Mouse (Mus musculus): ENCODE measurements at regions not wholly inside any gene's neighbourhood (a gene's known extent, or its start where the extent isn't known, plus 50 kb on each side); places are given as distances from the start of the nearest gene placed in this dataset.

DNA sequence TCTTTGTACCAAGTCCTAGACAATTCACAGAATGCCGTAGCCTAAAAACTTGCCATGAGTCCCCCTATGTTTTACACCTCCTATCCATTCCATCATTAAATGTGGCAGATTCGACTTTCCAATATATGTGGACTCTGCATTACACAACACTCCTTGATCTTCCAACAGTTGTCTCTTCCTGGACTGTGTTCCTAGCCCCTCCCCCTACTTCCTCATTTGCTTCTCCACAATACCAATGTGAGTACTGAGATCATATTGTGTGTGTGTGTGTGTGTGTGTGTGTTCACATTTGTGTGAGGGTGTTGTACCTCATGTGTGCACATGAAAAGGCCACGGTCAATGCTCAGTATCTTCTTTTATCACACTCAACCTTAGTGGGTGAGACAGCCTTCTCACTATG lies 144.5 kb upstream of the Klf6 start:
- no peak for DNase-seq (ENCODE audit: low spot score)

DNA sequence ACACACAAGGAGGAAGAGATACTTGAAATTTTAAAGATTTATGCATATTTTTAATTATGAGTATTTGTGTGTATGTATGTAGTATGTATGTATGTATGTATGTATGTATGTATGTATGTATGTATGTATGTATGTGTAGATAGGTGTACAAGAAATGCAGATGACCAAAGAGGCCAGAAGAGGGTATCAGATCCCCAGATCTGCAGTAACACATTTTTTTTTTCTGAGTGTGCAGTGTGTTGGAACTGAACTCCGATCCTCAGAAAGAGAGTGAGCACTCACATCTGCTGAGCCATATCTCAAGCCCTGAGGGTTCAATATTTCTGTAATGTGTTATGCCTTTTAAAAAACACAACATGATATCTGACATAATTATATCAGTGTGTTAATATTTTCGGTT lies 138.0 kb upstream of the Klf6 start:
- DNase-seq (ENCODE audit: low spot score), result no peak

- no peak for DNase-seq (ENCODE audit: low spot score)
Measured at GRCm38 (mm10) chr13:5724364-5724763, 136.9 kb upstream of the Klf6 start.

DNA sequence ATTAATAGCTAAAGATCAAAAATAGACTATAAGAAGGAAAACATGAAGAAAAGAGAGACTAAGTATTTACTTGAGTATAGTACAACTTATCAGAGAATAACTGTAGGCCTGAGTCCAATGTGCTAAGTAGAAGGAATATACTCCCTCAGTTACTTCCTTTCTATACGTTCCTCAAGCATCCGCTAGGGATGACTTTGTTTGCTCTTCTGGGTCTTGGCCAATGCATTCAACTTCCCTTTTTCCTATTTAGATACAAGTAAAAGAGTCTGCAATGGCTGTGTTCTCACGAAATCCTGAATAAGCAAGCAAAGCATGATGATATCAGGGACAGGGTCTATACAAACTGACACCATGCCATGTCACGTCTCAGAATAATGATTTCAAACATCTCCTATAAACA lies 135.3 kb upstream of the Klf6 start:
- no peak for DNase-seq (ENCODE audit: low spot score)

DNA sequence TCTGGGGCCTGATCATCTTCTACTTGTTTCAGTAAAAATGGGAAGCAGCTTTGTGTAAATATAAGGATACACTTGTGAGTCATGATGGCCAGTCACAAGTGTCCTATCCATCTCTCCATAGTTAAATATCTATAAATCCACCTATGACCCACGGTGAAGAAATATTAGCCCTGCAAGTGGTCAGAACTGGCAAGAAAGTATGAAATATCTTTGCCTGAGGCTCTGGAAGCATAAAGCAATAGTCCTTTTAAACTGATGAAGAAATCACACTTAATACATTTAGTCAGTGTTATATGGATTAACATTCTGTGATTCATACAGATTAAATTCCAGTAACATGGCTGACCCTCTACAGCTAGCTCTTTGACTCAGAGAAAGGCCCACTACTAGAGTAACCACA lies 134.8 kb upstream of the Klf6 start:
- DNase-seq (ENCODE audit: low spot score), result no peak

GRCm38 (mm10) chr13:5728172-5728571 lies 133.1 kb upstream of the Klf6 start:
- DNase-seq (ENCODE audit: low spot score), result no peak

DNA sequence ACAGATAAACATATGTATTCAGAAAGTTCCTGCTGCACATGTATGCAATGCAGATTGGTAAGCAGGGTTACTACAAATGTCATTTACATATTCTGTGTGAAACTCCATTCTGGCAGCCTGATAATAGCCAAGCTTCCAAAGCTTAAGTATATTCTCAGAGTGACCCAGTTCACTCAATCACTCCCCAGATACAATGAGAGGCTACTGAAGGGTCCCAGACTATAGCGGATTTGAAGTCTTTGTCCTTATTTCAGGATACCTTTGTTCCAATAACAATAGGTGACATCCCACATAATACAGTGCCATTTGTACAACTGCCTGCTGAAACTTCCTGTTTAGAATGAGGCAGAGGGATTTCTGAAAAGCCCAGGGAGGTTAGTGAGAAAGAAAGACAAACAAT lies 132.5 kb upstream of the Klf6 start:
- no peak for DNase-seq (ENCODE audit: low spot score)

DNA sequence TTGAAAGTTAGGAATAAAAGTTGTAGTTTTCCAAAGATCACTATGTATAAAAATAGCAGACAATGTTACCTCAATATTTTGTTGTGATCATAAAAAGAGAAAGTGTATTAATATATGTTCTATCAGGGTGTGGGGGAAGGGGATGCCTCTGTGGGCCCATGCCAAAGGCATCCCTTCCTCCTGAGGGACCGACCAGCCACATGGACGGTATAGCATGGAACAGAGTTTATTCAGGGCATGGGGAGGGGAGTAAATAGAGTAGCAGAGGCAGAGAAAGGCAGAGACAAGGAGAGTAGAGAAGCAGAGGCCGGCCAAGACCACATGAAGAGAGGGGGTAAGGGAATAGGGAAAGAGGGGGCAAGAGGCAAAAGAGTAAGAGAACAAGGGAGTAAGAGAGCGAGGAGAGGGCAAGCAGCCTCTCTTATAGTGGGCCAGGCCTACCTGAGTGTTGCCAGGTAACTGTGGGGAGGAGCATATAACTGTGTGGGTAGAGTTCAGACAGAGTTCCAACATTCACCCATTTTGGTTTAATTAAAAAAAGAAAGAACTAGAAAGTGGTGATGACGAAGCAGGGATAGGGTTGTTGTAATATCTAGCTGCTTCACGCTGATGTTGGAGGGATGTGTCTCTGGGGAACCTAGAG lies 131.7 kb upstream of the Klf6 start:
- DNase-seq (ENCODE audit: low spot score), result no peak

GRCm38 (mm10) chr13:5732206-5732605 lies 129.1 kb upstream of the Klf6 start:
- DNase-seq (ENCODE audit: low spot score), result no peak

DNA sequence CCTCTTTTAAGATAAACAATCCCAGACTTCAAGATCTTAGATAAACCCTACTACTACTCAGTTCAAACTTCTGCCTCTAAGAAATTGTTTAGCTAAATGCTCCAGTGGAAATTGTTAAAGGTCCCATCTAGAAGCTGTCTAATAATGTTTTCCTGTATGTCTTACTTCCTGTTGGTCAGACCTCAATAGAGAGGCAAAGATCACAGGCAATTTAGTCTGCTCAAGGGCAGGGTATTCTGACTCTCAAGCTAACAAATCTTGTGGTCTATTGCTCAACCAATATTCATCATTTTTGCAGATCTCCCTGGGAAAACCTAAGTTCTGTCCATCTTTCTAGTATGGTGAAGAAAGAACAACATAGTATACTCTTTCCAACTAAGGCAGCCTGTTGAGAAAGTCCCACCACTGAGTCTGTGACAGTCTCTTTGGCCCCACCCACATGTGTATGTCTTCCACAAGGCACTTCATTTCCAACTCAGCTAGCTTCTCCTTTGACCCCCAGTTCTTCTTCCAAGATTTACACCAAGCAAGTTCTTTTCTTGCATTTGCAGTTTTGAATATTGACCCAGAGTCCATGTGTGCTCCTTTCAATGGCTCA lies 126.2 kb upstream of the Klf6 start:
- no peak for DNase-seq (ENCODE audit: low spot score)

GRCm38 (mm10) chr13:5736472-5736871 lies 124.8 kb upstream of the Klf6 start:
- DNase-seq (ENCODE audit: low spot score), result no peak

- no peak for DNase-seq (ENCODE audit: low spot score)
Measured at GRCm38 (mm10) chr13:5737214-5737613, 124.1 kb upstream of the Klf6 start.

DNA sequence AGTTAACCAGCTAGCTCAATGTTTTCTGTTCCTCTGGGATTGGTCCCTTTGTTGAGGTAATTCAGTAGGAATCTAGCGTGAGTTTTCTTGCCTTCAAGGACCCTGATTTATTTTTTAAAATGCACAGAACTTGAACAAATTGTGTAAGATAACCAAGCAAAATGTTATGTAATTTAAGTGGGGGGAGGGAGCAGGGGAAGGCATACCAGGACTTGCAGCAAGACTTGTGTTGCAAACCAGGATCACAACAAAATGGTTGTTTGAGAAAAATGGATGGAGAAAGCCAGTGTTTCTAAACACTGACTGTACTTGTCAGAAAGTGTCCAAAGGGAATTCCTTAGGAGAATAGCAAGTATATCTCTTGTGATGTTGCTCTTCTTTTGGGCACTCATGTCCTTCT lies 120.5 kb upstream of the Klf6 start:
- DNase-seq (ENCODE audit: low spot score), result no peak

- no peak for DNase-seq (ENCODE audit: low spot score)
Measured at GRCm38 (mm10) chr13:5744949-5745348, 116.3 kb upstream of the Klf6 start.

GRCm38 (mm10) chr13:5757176-5757575 lies 104.1 kb upstream of the Klf6 start:
- no peak for DNase-seq (ENCODE audit: low spot score)

DNA sequence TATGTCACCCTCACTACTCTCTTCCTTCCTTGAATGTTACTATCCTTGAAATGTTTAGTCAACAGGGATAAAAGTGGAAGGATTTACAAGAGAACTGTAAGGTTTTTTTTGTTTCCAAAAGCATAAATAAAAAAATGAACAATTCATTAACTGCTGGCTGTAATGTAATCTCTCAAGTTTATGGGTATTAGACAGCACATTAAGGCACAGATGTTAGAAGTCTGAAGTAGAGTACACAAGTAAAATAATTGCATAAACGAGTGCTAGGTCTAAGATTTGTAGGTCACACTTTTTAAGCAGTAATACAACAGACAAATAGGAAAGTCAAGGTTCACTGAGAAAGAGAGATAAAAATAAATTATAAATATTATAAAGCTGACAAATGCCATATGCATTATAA lies 103.3 kb upstream of the Klf6 start:
- DNase-seq (ENCODE audit: low spot score), result no peak

DNA sequence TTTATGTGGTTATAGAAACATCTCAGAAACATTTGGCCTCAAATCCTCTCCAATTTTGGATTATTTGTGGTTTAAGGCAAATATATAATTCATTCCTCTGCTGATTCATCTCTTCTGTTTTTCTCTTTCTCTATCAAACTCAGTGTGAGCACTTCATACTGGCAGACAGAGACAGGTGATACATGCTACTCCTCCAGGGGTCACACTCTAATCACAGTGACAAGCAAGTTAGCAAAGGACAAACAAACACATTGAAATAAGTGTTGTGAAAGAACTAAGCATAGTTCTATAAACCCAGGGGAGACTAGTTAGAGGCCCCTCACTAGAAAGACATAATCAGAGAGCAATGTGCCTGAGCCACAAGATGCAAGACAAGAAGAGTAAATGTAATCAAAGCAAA lies 101.3 kb upstream of the Klf6 start:
- DNase-seq (ENCODE audit: low spot score), result no peak

DNA sequence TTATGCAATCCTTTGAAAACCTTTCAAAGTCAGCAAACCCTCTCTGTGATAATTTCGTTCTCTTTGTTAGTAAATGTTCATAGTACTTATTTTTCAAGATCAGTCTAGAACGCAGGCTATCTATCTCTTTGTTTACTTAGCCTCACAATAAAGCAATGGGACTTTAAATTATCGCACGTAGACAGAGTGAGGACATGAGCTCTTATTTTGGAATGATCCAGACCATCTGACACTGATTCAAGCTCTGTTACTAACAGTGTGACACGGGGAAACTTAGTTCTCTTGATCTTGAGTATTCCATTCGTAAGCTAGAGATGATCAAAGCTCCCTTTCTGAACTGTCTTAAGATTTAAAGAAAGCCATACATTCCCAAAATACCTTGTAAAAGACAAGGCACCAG lies 94.9 kb upstream of the Klf6 start:
- DNase-seq (ENCODE audit: low spot score), result no peak

DNA sequence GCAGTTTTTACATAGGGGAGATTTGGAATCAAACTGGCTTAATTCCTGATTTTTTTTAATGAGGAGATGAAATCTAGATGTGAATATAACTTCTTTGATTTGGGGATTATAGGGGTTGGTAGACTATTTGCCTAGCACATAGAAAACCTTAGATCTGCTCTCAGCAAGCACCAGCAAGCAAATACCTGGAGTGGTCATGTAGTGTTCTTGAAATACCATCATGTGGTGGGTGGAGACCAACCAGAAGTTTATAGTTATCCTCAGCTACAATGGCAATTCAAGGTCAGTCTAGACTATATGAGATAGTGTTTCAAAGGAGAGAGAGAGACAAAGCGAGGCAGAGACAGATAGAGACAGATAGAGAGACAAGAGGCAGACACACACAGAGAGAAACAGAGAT lies 94.1 kb upstream of the Klf6 start:
- no peak for DNase-seq (ENCODE audit: low spot score)

GRCm38 (mm10) chr13:5768699-5769098 lies 92.6 kb upstream of the Klf6 start:
- no peak for DNase-seq (ENCODE audit: low spot score)

DNA sequence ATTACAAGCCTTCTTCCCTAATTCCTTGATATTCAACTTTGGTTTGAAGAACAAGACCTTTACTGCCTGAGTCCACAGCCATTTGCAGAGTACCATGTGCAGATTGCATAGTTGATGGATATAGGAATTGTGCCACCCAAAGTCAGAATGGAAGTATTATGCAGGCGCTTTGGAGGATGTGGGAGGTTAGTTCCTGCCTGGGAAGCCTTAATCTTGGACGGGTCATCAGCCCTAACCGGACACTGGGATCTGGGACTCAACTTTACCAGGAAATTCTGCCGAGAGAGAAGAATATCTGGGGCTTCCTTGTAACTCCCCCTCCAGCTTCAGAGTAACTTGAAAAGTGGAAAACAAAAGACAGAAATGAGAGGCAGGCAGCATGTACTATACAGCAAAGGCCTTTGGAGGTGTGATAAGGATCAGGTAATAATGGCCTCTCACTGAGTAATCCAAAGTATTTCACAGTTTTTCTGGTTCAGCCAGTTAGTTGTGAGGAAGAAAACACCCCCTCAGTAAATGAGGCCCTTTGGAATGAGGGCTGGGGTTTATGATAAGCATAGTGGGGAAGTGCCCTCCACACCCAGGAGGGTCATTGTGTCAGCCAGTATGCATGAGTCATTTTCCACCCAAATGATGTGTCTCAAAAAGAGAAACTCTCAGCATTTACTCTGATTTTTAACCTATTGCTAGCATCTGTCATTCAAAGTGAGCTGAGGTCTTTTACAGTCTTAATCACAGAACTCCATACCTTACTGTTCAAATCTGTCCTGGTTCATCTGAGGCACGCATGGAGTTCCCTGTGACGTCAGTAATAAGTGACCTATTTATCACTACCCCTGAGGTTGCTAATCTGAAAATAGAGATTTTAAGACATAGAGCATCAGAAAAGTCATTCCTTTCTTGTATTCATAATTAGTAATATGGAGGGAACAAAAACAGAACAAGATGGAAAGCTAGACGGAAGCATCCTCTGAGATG lies 91.7 kb upstream of the Klf6 start:
- DNase-seq (ENCODE audit: low spot score), result no peak

GRCm38 (mm10) chr13:5773811-5774210 lies 87.5 kb upstream of the Klf6 start:
- DNase-seq (ENCODE audit: low spot score), result no peak

Measured in urinary bladder, adult 2 months (tissue).